Mouse (Mus musculus): ENCODE data around the gene Dpp10. TPM values are rescaled to one million over a fixed set of nuclear protein-coding genes. Genes with fewer than 3 reads are reported as not detected.

Dpp10 gene
- total and polyA plus RNA-seq, 3 experiments: not detected

- DNase-seq (ENCODE audit: low read depth, low spot score): no peak
- no peak overlapping the region for H3K4me3 ChIP-seq (ENCODE audit: control insufficient read depth in 1 of 2, insufficient read depth in 1 of 2, low read depth in 2 of 2, low read length in 2 of 2)
- H3K27ac ChIP-seq (ENCODE audit: control insufficient read depth, low read depth, low read length): no peak overlapping the region
- H3K36me3 ChIP-seq (ENCODE audit: control insufficient read depth in 1 of 2, insufficient read depth in 2 of 2, low read length in 2 of 2): no peaks in the 10 kb centered on the region
- H3K9ac ChIP-seq (ENCODE audit: control insufficient read depth, low read depth, low read length, poor library complexity, severe bottlenecking): no peak overlapping the region
- H3K4me1 ChIP-seq (ENCODE audit: control insufficient read depth in 1 of 2, insufficient read depth in 2 of 2, low read length in 2 of 2): no peaks in the 10 kb centered on the region
- H3K79me2 ChIP-seq (ENCODE audit: control insufficient read depth, insufficient read depth, low read length, poor library complexity): no peaks in the 10 kb centered on the region
- no peaks in the 10 kb centered on the region for H3K9me3 ChIP-seq (replicated peaks; ENCODE audit: insufficient read depth, low read length)
- no peaks in the 10 kb centered on the region for H3K27me3 ChIP-seq (ENCODE audit: control insufficient read depth in 1 of 2, insufficient read depth in 2 of 2, low read length in 2 of 2)
- TF ChIP-seq TBP (IDR thresholded peaks at IDR 0.05; ENCODE audit: low read depth, low read length) (no peak), ZMIZ1 (IDR thresholded peaks at IDR 0.05; ENCODE audit: low read depth, low read length) (no peak), ZC3H11A (IDR thresholded peaks at IDR 0.05; ENCODE audit: low read depth, low read length) (no peak), EP300 (IDR thresholded peaks at IDR 0.05; ENCODE audit: low read depth in 1 of 2, low read length in 2 of 2) (no peak), RCOR1 (IDR thresholded peaks at IDR 0.05; ENCODE audit: low read depth, low read length) (no peak), MYC (IDR thresholded peaks at IDR 0.05; ENCODE audit: low read depth, low read length) (no peak), NRF1 (IDR thresholded peaks at IDR 0.05; ENCODE audit: insufficient read depth, low read depth, low read length, poor library complexity, severe bottlenecking) (no peak), MAFK (IDR thresholded peaks at IDR 0.05; ENCODE audit: borderline replicate concordance, low read depth, low read length) (no peak), MYB (IDR thresholded peaks at IDR 0.05; ENCODE audit: low read depth, low read length) (no peak), CHD1 (IDR thresholded peaks at IDR 0.05; ENCODE audit: low read depth, low read length) (no peak), KAT2A (conservative IDR thresholded peaks at IDR 0.05; ENCODE audit: low read depth, low read length) (no peak), POLR2AphosphoS5 (IDR thresholded peaks at IDR 0.05; ENCODE audit: borderline replicate concordance, low read depth, low read length) (no peak), ELF1 (IDR thresholded peaks at IDR 0.05; ENCODE audit: low read depth, low read length) (no peak)
Measured at GRCm38 (mm10) chr1:123707292-123707691, 338.1 kb downstream of the Dpp10 start.

GRCm38 (mm10) chr1:123658409-123658808 is 386.9 kb downstream of the Dpp10 start:
- Histone ChIP-seq H3K4me3 (ENCODE audit: control insufficient read depth in 1 of 2, insufficient read depth in 1 of 2, low read depth in 2 of 2, low read length in 2 of 2) (no peak overlapping the region), H3K27ac (ENCODE audit: control insufficient read depth, low read depth, low read length) (no peak overlapping the region), H3K27me3 (ENCODE audit: control insufficient read depth in 1 of 2, insufficient read depth in 2 of 2, low read length in 2 of 2) (no peaks in the 10 kb centered on the region), H3K9me3 (replicated peaks; ENCODE audit: insufficient read depth, low read length) (no peaks in the 10 kb centered on the region), H3K36me3 (ENCODE audit: control insufficient read depth in 1 of 2, insufficient read depth in 2 of 2, low read length in 2 of 2) (no peaks in the 10 kb centered on the region), H3K4me1 (ENCODE audit: control insufficient read depth in 1 of 2, insufficient read depth in 2 of 2, low read length in 2 of 2) (no peaks in the 10 kb centered on the region), H3K79me2 (ENCODE audit: control insufficient read depth, insufficient read depth, low read length, poor library complexity) (no peaks in the 10 kb centered on the region), H3K9ac (ENCODE audit: control insufficient read depth, low read depth, low read length, poor library complexity, severe bottlenecking) (no peak overlapping the region)
- TF ChIP-seq SIN3A (IDR thresholded peaks at IDR 0.05; ENCODE audit: low read length): no peak
- no peak for TF ChIP-seq HCFC1 (IDR thresholded peaks at IDR 0.05; ENCODE audit: low read depth, low read length)
- no peak for TF ChIP-seq ETS1 (IDR thresholded peaks at IDR 0.05; ENCODE audit: low read depth, low read length)
- TF ChIP-seq ZC3H11A (IDR thresholded peaks at IDR 0.05; ENCODE audit: low read depth, low read length): no peak
- TF ChIP-seq POLR2A (IDR thresholded peaks at IDR 0.05; ENCODE audit: control insufficient read depth in 1 of 2, insufficient read depth in 1 of 2, low read depth in 1 of 2, low read length in 2 of 2, poor library complexity in 1 of 2): no peak
- no peak for TF ChIP-seq NELFE (IDR thresholded peaks at IDR 0.05; ENCODE audit: low read depth, low read length)
- no peak for DNase-seq (ENCODE audit: low read depth, low spot score)
